Mouse (Mus musculus): ENCODE results near the gene 2310011J03Rik. TPM values are rescaled to one million over a fixed set of nuclear protein-coding genes. Genes with fewer than 3 reads are reported as not detected.

The 2310011J03Rik gene
- polyA plus RNA-seq, 1 experiment, result 47.8 TPM

DNA sequence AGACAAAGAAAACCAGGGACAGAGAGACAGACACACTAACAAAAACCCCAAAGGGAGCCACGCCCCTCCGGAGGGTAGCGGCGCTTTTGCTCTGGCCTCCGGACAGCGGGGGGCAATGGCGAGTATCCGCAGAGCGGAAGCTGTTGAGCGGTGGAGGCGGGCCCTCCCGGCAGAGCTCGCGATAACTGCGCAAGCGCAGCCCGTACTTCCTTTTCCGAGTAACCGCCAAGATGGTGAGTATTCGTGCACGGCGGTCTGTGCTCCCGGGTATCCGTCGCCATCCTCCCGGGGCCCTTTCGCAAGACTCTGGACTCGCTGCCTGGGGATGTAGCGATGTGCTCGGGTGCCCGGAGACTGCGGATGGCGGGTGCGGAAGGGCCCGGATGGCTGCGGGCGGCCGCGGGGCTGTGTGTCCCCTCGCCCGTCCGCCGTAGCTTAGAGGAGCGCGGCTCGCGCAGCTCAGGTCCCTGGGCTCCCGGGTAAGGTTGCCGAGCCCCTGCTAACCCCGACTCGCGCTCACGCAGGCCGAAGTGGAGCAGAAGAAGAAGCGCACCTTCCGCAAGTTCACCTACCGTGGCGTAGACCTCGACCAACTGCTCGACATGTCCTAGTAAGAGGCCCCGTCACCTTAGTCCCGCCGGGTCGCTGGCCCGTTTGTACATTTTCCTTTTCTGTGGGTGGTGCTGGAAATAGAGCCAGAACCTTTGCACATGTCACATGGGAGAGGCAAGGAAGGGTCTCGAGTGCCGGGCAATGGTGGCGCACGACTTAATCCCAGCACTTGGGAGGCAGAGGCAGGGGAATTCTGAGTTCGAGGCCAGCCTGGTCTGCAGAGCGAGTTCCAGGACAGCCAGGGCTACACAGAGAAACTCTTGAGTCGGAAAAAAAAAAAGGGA lies 27.8 kb downstream of the 2310011J03Rik start, which contains the start of gene Rps15:
TSS of gene Rps15 (plus strand) at position 203 of the 896 bp plus-strand sequence.
- under 1% methylated on average over 72 of the region's 72 CpGs for WGBS
- DNase-seq, result peak; percentile 96
- Histone ChIP-seq H3K36me3 (ENCODE audit: control insufficient read depth, insufficient read depth, low read length) (no peaks in the 10 kb centered on the region), H3K4me1 (ENCODE audit: control insufficient read depth, insufficient read depth, low read length) (no peaks in the 10 kb centered on the region; the same call in 1 of the 2 replicates), H3K4me3 (ENCODE audit: insufficient read depth, low read depth, low read length) (peak within 1 kb of the TSS; percentile 91), H3K27me3 (replicated peaks; ENCODE audit: control insufficient read depth, insufficient read depth, low read length) (no peaks in the 10 kb centered on the region), H3K27ac (ENCODE audit: insufficient read depth, low read depth, low read length) (peak within 1 kb of the TSS; percentile 67)
- TF ChIP-seq CTCF (conservative IDR thresholded peaks at IDR 0.05; ENCODE audit: insufficient read depth, insufficient read length, low read depth, low read length), result peak; percentile 72
- peak; percentile 95 for TF ChIP-seq POLR2A (IDR thresholded peaks at IDR 0.05; ENCODE audit: low read depth, low read length)

DNA sequence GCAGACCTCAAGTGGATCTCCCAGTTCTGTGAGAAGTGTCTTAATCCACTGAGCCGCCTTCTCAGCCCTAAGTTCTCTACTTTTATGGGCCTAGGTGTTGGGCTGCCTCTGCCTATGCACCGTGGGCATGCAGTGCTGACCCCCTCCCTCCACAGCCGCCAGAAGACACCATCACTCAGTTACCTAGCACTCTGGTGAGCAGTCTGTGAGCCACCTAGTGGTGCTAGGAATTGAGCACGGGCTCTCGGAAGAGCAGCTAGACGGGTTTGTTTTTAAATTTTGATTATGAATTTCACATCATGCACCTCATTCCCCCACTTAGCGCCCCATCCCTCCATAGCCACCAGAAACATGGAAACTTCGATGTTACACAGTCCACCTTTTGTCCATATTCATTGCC lies 31.7 kb downstream of the 2310011J03Rik start:
- WGBS, result 58% methylated on average over 8 of the region's 8 CpGs
- DNase-seq, result no peak
- TF ChIP-seq CTCF (conservative IDR thresholded peaks at IDR 0.05; ENCODE audit: insufficient read depth, insufficient read length, low read depth, low read length) (peak; percentile 38), POLR2A (IDR thresholded peaks at IDR 0.05; ENCODE audit: low read depth, low read length) (no peak)
- Histone ChIP-seq H3K4me1 (ENCODE audit: control insufficient read depth, insufficient read depth, low read length) (no peaks in the 10 kb centered on the region; the same call in 1 of the 2 replicates), H3K27ac (ENCODE audit: insufficient read depth, low read depth, low read length) (no peak overlapping the region), H3K36me3 (ENCODE audit: control insufficient read depth, insufficient read depth, low read length) (peaks cover 11% of the 10 kb centered on the region), H3K4me3 (ENCODE audit: insufficient read depth, low read depth, low read length) (no peak overlapping the region), H3K27me3 (replicated peaks; ENCODE audit: control insufficient read depth, insufficient read depth, low read length) (no peaks in the 10 kb centered on the region)

DNA sequence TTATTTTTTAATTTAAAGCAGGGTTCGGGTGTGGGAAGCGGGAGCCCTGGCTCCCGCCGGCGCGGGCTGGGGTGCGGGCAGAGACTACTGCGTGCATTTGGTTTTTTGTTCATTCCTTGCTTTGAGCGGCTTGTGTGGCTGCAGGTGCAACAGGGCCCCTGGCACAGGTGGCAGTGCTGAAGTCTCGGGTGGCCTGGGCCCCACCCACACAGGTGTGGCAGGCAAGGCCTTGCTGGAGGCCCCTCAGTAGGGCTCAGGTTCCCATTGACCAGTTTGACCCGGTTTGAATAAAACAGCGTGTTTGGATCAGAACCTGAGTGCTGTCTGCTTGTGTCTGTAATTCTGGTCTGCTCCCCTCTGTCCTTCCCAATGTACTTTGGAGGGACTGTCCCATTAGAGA lies 32.2 kb downstream of the 2310011J03Rik start:
- WGBS, result 91% methylated on average over 12 of the region's 12 CpGs
- H3K27ac ChIP-seq (ENCODE audit: insufficient read depth, low read depth, low read length), result no peak overlapping the region
- no peak for TF ChIP-seq POLR2A (IDR thresholded peaks at IDR 0.05; ENCODE audit: low read depth, low read length)
- TF ChIP-seq CTCF (conservative IDR thresholded peaks at IDR 0.05; ENCODE audit: insufficient read depth, insufficient read length, low read depth, low read length), result no peak
- no peak overlapping the region for H3K4me3 ChIP-seq (ENCODE audit: insufficient read depth, low read depth, low read length)
- H3K27me3 ChIP-seq (replicated peaks; ENCODE audit: control insufficient read depth, insufficient read depth, low read length), result no peaks in the 10 kb centered on the region
- DNase-seq, result no peak
- peaks cover under 1% of the 10 kb centered on the region; the same call in 1 of the 2 replicates for H3K4me1 ChIP-seq (ENCODE audit: control insufficient read depth, insufficient read depth, low read length)
- peaks cover 11% of the 10 kb centered on the region for H3K36me3 ChIP-seq (ENCODE audit: control insufficient read depth, insufficient read depth, low read length)

DNA sequence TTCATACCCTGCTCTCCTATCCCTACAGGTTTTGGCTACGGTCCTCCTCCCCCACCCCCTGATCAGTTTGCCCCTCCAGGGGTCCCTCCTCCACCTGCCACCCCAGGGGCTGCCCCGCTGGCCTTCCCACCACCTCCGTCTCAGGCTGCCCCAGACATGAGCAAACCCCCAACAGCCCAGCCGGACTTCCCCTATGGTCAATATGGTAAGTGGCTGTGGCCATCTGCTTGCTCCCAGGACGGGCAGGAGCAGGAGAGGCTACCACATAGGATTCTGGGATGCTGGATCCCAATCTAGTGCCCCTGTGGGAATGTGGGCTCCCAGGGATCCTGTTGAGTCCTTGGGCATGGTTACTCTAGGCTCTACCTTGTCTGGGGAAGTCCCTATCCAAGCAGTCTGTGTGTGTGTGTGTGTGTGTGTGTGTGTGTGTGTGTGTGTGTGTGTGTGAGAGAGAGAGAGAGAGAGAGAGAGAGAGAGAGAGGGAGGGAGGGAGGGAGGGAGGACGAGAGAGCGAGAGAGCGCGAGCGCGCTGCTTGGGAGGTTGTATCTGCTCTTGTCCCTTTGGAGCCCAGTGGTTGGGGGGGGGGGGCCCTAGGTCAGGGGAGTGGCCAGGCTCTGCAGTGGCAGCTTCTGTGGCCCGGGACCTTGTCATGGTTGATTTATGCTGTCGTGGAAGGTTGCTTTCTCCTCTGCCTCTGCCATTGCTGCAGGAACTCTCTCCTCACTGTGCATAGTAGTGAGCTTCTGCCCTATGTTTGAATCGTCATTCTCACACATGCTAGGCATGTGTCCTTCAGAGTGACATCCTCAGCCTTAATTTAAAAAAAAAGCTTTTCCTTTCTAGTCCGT lies 34.9 kb downstream of the 2310011J03Rik start:
- peaks cover 22% of the 10 kb centered on the region for H3K4me1 ChIP-seq (ENCODE audit: control insufficient read depth, insufficient read depth, low read length)
- TF ChIP-seq POLR2A (IDR thresholded peaks at IDR 0.05; ENCODE audit: low read depth, low read length) (no peak), CTCF (conservative IDR thresholded peaks at IDR 0.05; ENCODE audit: insufficient read depth, insufficient read length, low read depth, low read length) (no peak)
- no peak overlapping the region for H3K4me3 ChIP-seq (ENCODE audit: insufficient read depth, low read depth, low read length)
- no peak for DNase-seq
- H3K27me3 ChIP-seq (replicated peaks; ENCODE audit: control insufficient read depth, insufficient read depth, low read length), result no peaks in the 10 kb centered on the region
- peaks cover 11% of the 10 kb centered on the region for H3K36me3 ChIP-seq (ENCODE audit: control insufficient read depth, insufficient read depth, low read length)
- no peak overlapping the region for H3K27ac ChIP-seq (ENCODE audit: insufficient read depth, low read depth, low read length)
- 66% methylated on average over 12 of the region's 15 CpGs for WGBS

DNA sequence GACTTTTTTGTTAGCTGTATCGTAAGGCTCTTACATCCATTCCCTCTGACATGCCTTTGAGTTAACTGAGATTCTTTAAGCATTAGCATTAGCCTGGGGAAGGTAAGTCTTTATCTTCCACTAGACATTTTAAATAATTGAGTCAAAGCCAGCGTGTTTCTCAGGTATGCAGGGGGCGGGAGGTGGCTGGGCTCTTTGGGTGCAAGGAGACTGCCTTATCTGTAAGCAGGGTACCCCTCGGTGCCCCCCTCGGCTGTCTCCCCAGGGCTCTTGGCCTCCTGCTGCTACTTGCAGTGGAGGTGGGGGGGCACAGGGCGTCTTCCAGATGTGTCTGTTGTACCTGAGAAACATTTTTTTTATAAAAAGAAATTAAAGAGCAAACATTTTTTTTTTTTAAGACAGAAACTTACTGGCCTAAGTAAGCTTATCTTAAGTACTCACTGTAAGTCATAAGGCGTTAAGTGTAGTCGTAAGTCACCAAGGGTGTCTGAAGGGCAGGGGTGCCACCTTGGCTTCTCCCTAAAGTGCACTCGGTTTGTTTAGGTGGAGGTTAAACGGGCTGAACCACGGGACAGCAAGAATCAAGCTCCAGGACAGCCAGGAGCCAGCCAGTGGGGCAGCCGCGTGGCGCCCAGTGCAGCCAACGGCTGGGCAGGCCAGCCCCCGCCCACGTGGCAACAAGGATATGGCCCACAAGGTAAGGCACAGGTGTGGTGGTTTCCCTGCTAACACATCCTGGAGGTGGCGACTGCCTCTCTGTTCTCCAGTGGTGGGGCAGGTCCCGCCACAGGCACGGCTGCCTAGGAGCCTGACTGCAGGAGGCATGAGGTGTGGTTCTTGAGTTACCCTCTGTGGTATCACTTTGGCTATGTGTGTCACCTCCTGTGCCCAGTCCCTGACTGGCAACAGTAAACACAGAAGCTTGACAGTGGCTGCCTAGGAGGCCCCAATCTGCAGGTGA lies 37.6 kb downstream of the 2310011J03Rik start:
- 56% methylated on average over 20 of the region's 20 CpGs for WGBS
- DNase-seq, result peak; percentile 40
- no peak for TF ChIP-seq POLR2A (IDR thresholded peaks at IDR 0.05; ENCODE audit: low read depth, low read length)
- no peak for TF ChIP-seq CTCF (conservative IDR thresholded peaks at IDR 0.05; ENCODE audit: insufficient read depth, insufficient read length, low read depth, low read length)
- peaks cover 12% of the 10 kb centered on the region for H3K36me3 ChIP-seq (ENCODE audit: control insufficient read depth, insufficient read depth, low read length)
- H3K4me1 ChIP-seq (ENCODE audit: control insufficient read depth, insufficient read depth, low read length), result peaks cover 22% of the 10 kb centered on the region
- no peaks in the 10 kb centered on the region for H3K27me3 ChIP-seq (replicated peaks; ENCODE audit: control insufficient read depth, insufficient read depth, low read length)
- no peak overlapping the region for H3K4me3 ChIP-seq (ENCODE audit: insufficient read depth, low read depth, low read length)
- peak overlapping the region; percentile 98 for H3K27ac ChIP-seq (ENCODE audit: insufficient read depth, low read depth, low read length)

DNA sequence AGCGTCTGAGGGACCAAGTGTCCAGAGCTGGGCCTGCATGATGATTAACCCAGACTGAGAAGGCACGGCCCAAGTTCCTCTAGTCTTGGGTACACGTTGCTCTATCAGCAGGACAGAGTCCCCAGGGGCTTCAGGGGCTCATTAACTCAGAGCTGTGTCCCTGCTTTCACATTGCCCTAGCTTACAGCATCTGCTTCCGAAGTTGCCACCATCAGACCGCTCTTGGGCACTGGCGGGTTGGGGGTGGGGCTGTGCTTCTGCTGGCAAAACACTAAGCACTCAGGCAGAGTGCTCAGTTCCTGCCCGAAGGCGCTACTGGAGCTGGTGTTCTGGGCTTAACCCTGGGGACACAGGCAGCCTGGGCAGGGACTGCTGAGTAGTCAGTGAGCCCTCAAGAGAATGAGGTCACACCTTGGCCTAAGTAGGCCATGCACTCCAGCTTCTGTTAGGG lies 38.4 kb downstream of the 2310011J03Rik start:
- peaks cover 22% of the 10 kb centered on the region for H3K4me1 ChIP-seq (ENCODE audit: control insufficient read depth, insufficient read depth, low read length)
- no peak for TF ChIP-seq POLR2A (IDR thresholded peaks at IDR 0.05; ENCODE audit: low read depth, low read length)
- TF ChIP-seq CTCF (conservative IDR thresholded peaks at IDR 0.05; ENCODE audit: insufficient read depth, insufficient read length, low read depth, low read length), result no peak
- peak; percentile 83 for DNase-seq
- 26% methylated on average over 8 of the region's 8 CpGs for WGBS
- peaks cover 12% of the 10 kb centered on the region for H3K36me3 ChIP-seq (ENCODE audit: control insufficient read depth, insufficient read depth, low read length)
- H3K4me3 ChIP-seq (ENCODE audit: insufficient read depth, low read depth, low read length), result no peak overlapping the region
- peak overlapping the region; percentile 98 for H3K27ac ChIP-seq (ENCODE audit: insufficient read depth, low read depth, low read length)
- H3K27me3 ChIP-seq (replicated peaks; ENCODE audit: control insufficient read depth, insufficient read depth, low read length), result no peaks in the 10 kb centered on the region
